Mouse (Mus musculus) olfactory bulb, adult 2 months (tissue): ENCODE results near the gene Zfp704.

Experiments
- CTCF ChIP-seq: fragments of 200-500 bp; IDR thresholded peaks from 2 replicates; pipeline ENCODE4 v1.5.1; 2012; ENCODE audit warnings: low read depth, mild to moderate bottlenecking, low read length, moderate library complexity; ENCODE audit not compliant: insufficient read depth
- POLR2A ChIP-seq: fragments of 200-500 bp; IDR thresholded peaks from 2 replicates; pipeline ENCODE4 v1.6.1; 2012; ENCODE audit warnings: mild to moderate bottlenecking, low read depth, low read length, moderate library complexity; ENCODE audit not compliant: insufficient read depth

- TF ChIP-seq POLR2A (no peak), CTCF (no peak)
Observed at GRCm38 (mm10) chr3:9572261-9572660, 37.6 kb downstream of the Zfp704 start.
